In the genomic region with DNA sequence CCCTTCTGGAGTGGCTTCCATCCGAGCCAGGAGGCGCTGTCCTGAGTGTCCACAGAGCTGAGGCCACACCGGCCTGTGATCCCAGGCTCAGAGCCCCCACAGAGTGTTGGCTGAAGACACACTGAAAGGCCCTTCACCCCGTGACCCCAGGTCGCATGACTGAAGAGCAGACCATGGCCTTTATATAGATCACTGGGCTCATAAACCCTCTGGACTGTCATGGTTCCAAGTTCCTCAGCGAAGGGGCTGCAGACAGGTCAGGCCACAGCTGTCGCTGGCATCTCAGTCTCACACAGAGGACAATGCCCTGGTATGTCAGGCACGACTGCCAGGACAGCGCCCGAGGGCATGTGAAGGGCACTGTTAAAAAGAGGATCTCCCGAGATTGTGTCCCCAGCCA, we compare ENCODE assay signal across 24 mouse cellular contexts. TPM values are rescaled to one million over a fixed set of nuclear protein-coding genes. Genes with fewer than 3 reads are reported as not detected.
DNase-seq lines count a peak whose midpoint lies in the region; ATAC-seq and TF ChIP-seq lines count a peak whose summit lies in the region.
"Had no signal": no experiment of that assay in that cellular context is flagged by ENCODE, and none has a peak within 500 bp of the region (broad histone marks: within the 10 kb centered on the region; RNA-seq: fewer than 3 reads in every experiment).

No protein-coding gene starts in this region.

- no peak overlapping the region for H3K4me3 ChIP-seq in gastrocnemius, adult 2 months
- H3K4me3 ChIP-seq in heart, postnatal 0 days (ENCODE audit: low read depth, low read length), result peak overlapping the region; percentile 41
- H3K4me3 ChIP-seq in intestine, embryonic 16.5 days (ENCODE audit: low read length), result no peak overlapping the region
- H3K4me3 ChIP-seq: embryonic facial prominence, embryonic 12.5 days; hindbrain, embryonic 10.5 days; layer of hippocampus, adult 2 months had no signal

- peaks cover 10% of the 10 kb centered on the region; the same call in 1 of the 2 replicates for H3K36me3 ChIP-seq in heart, postnatal 0 days (replicated peaks; ENCODE audit: control insufficient read depth, insufficient read depth, low read length)
- H3K36me3 ChIP-seq in intestine, embryonic 16.5 days (ENCODE audit: control insufficient read depth, insufficient read depth, low read length), result no peaks in the 10 kb centered on the region
- H3K36me3 ChIP-seq: embryonic facial prominence, embryonic 12.5 days; hindbrain, embryonic 10.5 days had no signal

- H3K4me2 ChIP-seq in heart, postnatal 0 days (ENCODE audit: low read depth, low read length), result peak overlapping the region; percentile 57; the same call in 1 of the 2 replicates
- no peak overlapping the region for H3K4me2 ChIP-seq in intestine, embryonic 16.5 days (ENCODE audit: low read depth, low read length)
- H3K4me2 ChIP-seq: embryonic facial prominence, embryonic 12.5 days had no signal

- TF ChIP-seq EP300 in heart, postnatal 0 days (IDR thresholded peaks at IDR 0.05; ENCODE audit: low read depth), result peak; percentile 96

- H3K4me1 ChIP-seq in heart, postnatal 0 days (ENCODE audit: control insufficient read depth, insufficient read depth), result peaks cover 8% of the 10 kb centered on the region
- no peaks in the 10 kb centered on the region for H3K4me1 ChIP-seq in intestine, embryonic 16.5 days (ENCODE audit: control insufficient read depth, insufficient read depth, low read length)
- H3K4me1 ChIP-seq: embryonic facial prominence, embryonic 12.5 days had no signal

- WGBS in heart, postnatal 0 days, result 31% methylated on average over 11 of the region's 11 CpGs
- whole genome bisulfite sequencing in intestine, embryonic 16.5 days, result 76% methylated on average over 11 of the region's 11 CpGs

- no peaks in the 10 kb centered on the region for H3K27me3 ChIP-seq in heart, postnatal 0 days (ENCODE audit: control insufficient read depth, insufficient read depth, low read length)
- no peaks in the 10 kb centered on the region for H3K27me3 ChIP-seq in intestine, embryonic 16.5 days (replicated peaks; ENCODE audit: control insufficient read depth, insufficient read depth, low read length)
- H3K27me3 ChIP-seq: embryonic facial prominence, embryonic 12.5 days had no signal

- TF ChIP-seq CTCF in gastrocnemius, adult 2 months (IDR thresholded peaks at IDR 0.05), result no peak
- peak; percentile 32; the same call in 1 of the 2 replicates for TF ChIP-seq CTCF in heart, postnatal 0 days (IDR thresholded peaks at IDR 0.05; ENCODE audit: low read depth)

- no peak for DNase-seq in gastrocnemius, adult 2 months
- DNase-seq in gastrocnemius, adult 8-10 months (ENCODE audit: low spot score in 2 of 2), result no peak
- DNase-seq in retina, postnatal 1 day, result peak; percentile 55
- DNase-seq in retina, embryonic 14.5 days (ENCODE audit: low spot score), result no peak
- peak; percentile 91 for DNase-seq in heart, postnatal 0 days (ENCODE audit: low spot score)
- DNase-seq in cerebellum, adult 11 months, result no peak
- DNase-seq: adrenal gland, adult 8-10 months; cerebellum, adult 11-12 months; cerebellum, postnatal 36 days; gastrocnemius, postnatal 14 days; kidney, adult 9 months; right cerebral cortex, postnatal 25 days; thymus, postnatal 14 days had no signal

- peak overlapping the region; percentile 28; the same call in 1 of the 2 replicates for H3K27ac ChIP-seq in gastrocnemius, adult 2 months
- H3K27ac ChIP-seq in heart, postnatal 0 days (ENCODE audit: low read depth), result peak overlapping the region; percentile 93
- H3K27ac ChIP-seq in intestine, embryonic 16.5 days (ENCODE audit: low read length), result no peak overlapping the region
- H3K27ac ChIP-seq: embryonic facial prominence, embryonic 12.5 days; hindbrain, embryonic 10.5 days; layer of hippocampus, adult 2 months; liver, embryonic 14.5 days; stomach, postnatal 0 days had no signal

- peak; percentile 86 for ATAC-seq in heart, postnatal 0 days (ENCODE audit: insufficient read depth, low read depth)
- no peak for ATAC-seq in intestine, embryonic 16.5 days
- ATAC-seq: inflammation-experienced regulatory T-cells, adult 6 months; lung, postnatal 0 days had no signal

- peak overlapping the region; percentile 67; the same call in 1 of the 2 replicates for H3K9ac ChIP-seq in heart, postnatal 0 days (replicated peaks; ENCODE audit: low read depth, low read length)
- no peak overlapping the region for H3K9ac ChIP-seq in intestine, embryonic 16.5 days (ENCODE audit: low read depth, low read length)
- H3K9ac ChIP-seq: embryonic facial prominence, embryonic 12.5 days; liver, embryonic 14.5 days had no signal

- H3K9me3 ChIP-seq in heart, postnatal 0 days (replicated peaks; ENCODE audit: control insufficient read depth, low read length), result no peaks in the 10 kb centered on the region
- H3K9me3 ChIP-seq in intestine, embryonic 16.5 days (ENCODE audit: control insufficient read depth, low read length), result no peaks in the 10 kb centered on the region
- H3K9me3 ChIP-seq: embryonic facial prominence, embryonic 12.5 days; hindbrain, embryonic 10.5 days had no signal

- intact Hi-C loops in gastrocnemius, adult 2 months (cut with DNase I), result no loop called here

RNA-seq across cellular contexts. Expression of gene Myl2, which starts 8.0 kb away (rescaled TPM):
- total RNA-seq in gastrocnemius, adult 2 months (2021), result 1,000 to 10,000 TPM in 1 of 2 experiments, 100 to 1,000 TPM in 1; 776 to 2,566 TPM
- 1,000 to 10,000 TPM in 1 of 4 experiments, 100 to 1,000 TPM in 3; 818 to 1,021 (median 841) TPM for total RNA-seq in gastrocnemius, adult 8-10 months (2022)
- 7,568 and 8,637 TPM in 2 replicates for total RNA-seq in heart, postnatal 0 days (2014; rRNA removed; ENCODE audit: low replicate concordance)
- polyA plus RNA-seq in heart, postnatal 0 days (2015; fragmentation: Nextera tagmentation; extraction: Ambion mirVana), result 15,488 and 15,525 TPM in 2 replicates
- polyA plus RNA-seq in intestine, embryonic 16.5 days (2015; fragmentation: Nextera tagmentation; extraction: Ambion mirVana), result 0.87 and 1.9 TPM in 2 replicates
- total RNA-seq: adrenal gland, adult 8-10 months had no signal

RNA-seq across cellular contexts. Expression of gene Cux2, which starts 42.9 kb away (rescaled TPM):
- total RNA-seq in gastrocnemius, adult 2 months (2021), result 1 to 10 TPM; 3.9 to 6.0 TPM
- 1 to 10 TPM; 1.8 to 3.4 (median 2.3) TPM for total RNA-seq in gastrocnemius, adult 8-10 months (2022)
- 3.3 and 9.5 TPM in 2 replicates for total RNA-seq in heart, postnatal 0 days (2014; rRNA removed; ENCODE audit: low replicate concordance)
- 1.3 and 1.4 TPM in 2 replicates for polyA plus RNA-seq in heart, postnatal 0 days (2015; fragmentation: Nextera tagmentation; extraction: Ambion mirVana)
- polyA plus RNA-seq in intestine, embryonic 16.5 days (2015; fragmentation: Nextera tagmentation; extraction: Ambion mirVana), result 4.3 and 4.8 TPM in 2 replicates

RNA-seq across cellular contexts. Expression of gene Ccdc63, which starts 47.8 kb away (rescaled TPM):
- not detected for total RNA-seq in gastrocnemius, adult 2 months (2021)
- under 1 TPM in 1 of 4 experiments, not detected in 3; 0.13 TPM for total RNA-seq in gastrocnemius, adult 8-10 months (2022)
- not detected in 2 replicates for total RNA-seq in heart, postnatal 0 days (2014; rRNA removed; ENCODE audit: low replicate concordance)
- polyA plus RNA-seq in heart, postnatal 0 days (2015; fragmentation: Nextera tagmentation; extraction: Ambion mirVana), result 0.26 and 0.27 TPM in 2 replicates
- polyA plus RNA-seq in intestine, embryonic 16.5 days (2015; fragmentation: Nextera tagmentation; extraction: Ambion mirVana), result not detected in 2 replicates
- total RNA-seq: gastrocnemius, postnatal 14 days; midbrain, postnatal 0 days had no signal
- polyA plus RNA-seq: embryonic facial prominence, embryonic 12.5 days; hindbrain, embryonic 10.5 days; limb, embryonic 11.5 days; midbrain, postnatal 0 days; neural tube, embryonic 11.5 days had no signal

Comparison
In these comparisons a context has a peak if more than half of its experiments do, and no peak if none do; other contexts are left out.
1. DNase-seq: peak in retina, postnatal 1 day (single experiment) and heart, postnatal 0 days (single experiment); none in gastrocnemius, adult 2 months (single experiment), gastrocnemius, adult 8-10 months (0 of 2), retina, embryonic 14.5 days (single experiment) and cerebellum, adult 11 months (single experiment).